Mouse (Mus musculus) liver, embryonic 12.5 days (tissue): ENCODE data around the gene Cd59b. TPM values are rescaled to one million over a fixed set of nuclear protein-coding genes. Genes with fewer than 3 reads are reported as not detected.
"Not testable (repeated sequence)": the region's sequence is repeated elsewhere in the genome, so short reads cannot be mapped to it uniquely, and the experiment has no call there.

Experiments used
- ATAC-seq: fragments of 200-750 bp; cut with Nextera tagmentation; 2 replicates; pipeline ENCODE4 v1.8.0; 2017; ENCODE audit warnings: moderate number of reproducible peaks, mild to moderate bottlenecking, moderate library complexity
- H3K27ac ChIP-seq: fragments of 300-500 bp; sonication (generic); 2 replicates; pipeline ENCODE4 v1.5.1; 2016; ENCODE audit warnings: mild to moderate bottlenecking
- H3K27me3 ChIP-seq: fragments of 300-500 bp; sonication (generic); replicated peaks from 2 replicates; pipeline ENCODE4 v1.6.1; 2016; ENCODE audit warnings: mild to moderate bottlenecking, moderate library complexity
- H3K36me3 ChIP-seq: fragments of 300-500 bp; sonication (generic); 2 replicates; pipeline ENCODE4 v1.6.1; 2016; ENCODE audit warnings: mild to moderate bottlenecking, moderate library complexity
- H3K4me1 ChIP-seq: fragments of 300-500 bp; sonication (generic); 2 replicates; pipeline ENCODE4 v1.6.1; 2016
- H3K4me2 ChIP-seq: fragments of 300-500 bp; sonication (generic); 2 replicates; pipeline ENCODE4 v1.6.1; 2016; ENCODE audit warnings: mild to moderate bottlenecking, moderate library complexity
- H3K4me3 ChIP-seq: fragments of 300-500 bp; sonication (generic); 2 replicates; pipeline ENCODE4 v1.5.1; 2016; ENCODE audit warnings: mild to moderate bottlenecking, moderate library complexity
- H3K9ac ChIP-seq: fragments of 300-500 bp; sonication (generic); 2 replicates; pipeline ENCODE4 v1.6.1; 2016; ENCODE audit warnings: mild to moderate bottlenecking, moderate library complexity
- H3K9me3 ChIP-seq: fragments of 300-500 bp; sonication (generic); replicated peaks from 2 replicates; pipeline ENCODE4 v1.6.1; 2016; ENCODE audit warnings: mild to moderate bottlenecking, moderate library complexity
- WGBS: fragments of 180-500 bp; shearing (Covaris S2); methylation state at CpG from one replicate; pipeline ENCODE4 v1.1.7; 2016; ENCODE audit not compliant: insufficient replicate concordance; 5-methylcytosine and 5-hydroxymethylcytosine counted together
- polyA plus RNA-seq: library from polyadenylated mRNA; unstranded; fragments of >200 nt; fragmentation: Nextera tagmentation; extraction: Ambion mirVana; gene quantifications from 2 replicates; pipeline ENCODE4 v1.2.1, GENCODE M21; 2016

Gene Cd59b
- polyA plus RNA-seq, 1 experiment from 2014 or later = 10.4 TPM

- WGBS = 48% methylated on average over 7 of the region's 7 CpGs
- not testable (repeated sequence) for H3K9ac ChIP-seq, H3K27me3 ChIP-seq, H3K9me3 ChIP-seq, H3K4me3 ChIP-seq, ATAC-seq, H3K36me3 ChIP-seq
- Histone ChIP-seq H3K4me1 (peaks cover 57% of the 10 kb centered on the region), H3K27ac (peak within 1 kb of the TSS; percentile 49; the same call in 1 of the 2 replicates), H3K4me2 (peak within 1 kb of the TSS; percentile 77; the same call in 1 of the 2 replicates)
Measured at GRCm38 (mm10) chr2:104068450-104068849, 1.2 kb upstream of the Cd59b start, which contains the start of gene Gm10799. TSS of gene Gm10799 (minus strand) at chr2:104068550.

GRCm38 (mm10) chr2:104078285-104078684 is 8.6 kb downstream of the Cd59b start:
- not testable (repeated sequence) for H3K27me3 ChIP-seq, H3K36me3 ChIP-seq, H3K9me3 ChIP-seq
- H3K4me3 ChIP-seq = peak overlapping the region; percentile 14; the same call in 1 of the 2 replicates
- peaks cover 52% of the 10 kb centered on the region for H3K4me1 ChIP-seq
- peak overlapping the region; percentile 46 for H3K9ac ChIP-seq
- 8% methylated on average over 5 of the region's 5 CpGs for WGBS
- peak; percentile 99 for ATAC-seq
- peak overlapping the region; percentile 87 for H3K27ac ChIP-seq
- peak overlapping the region; percentile 52 for H3K4me2 ChIP-seq

- not testable (repeated sequence) for H3K27me3 ChIP-seq, H3K9ac ChIP-seq, H3K27ac ChIP-seq, H3K36me3 ChIP-seq, H3K4me2 ChIP-seq, H3K9me3 ChIP-seq, ATAC-seq, H3K4me3 ChIP-seq
- no CpG with 5 or more reads among the region's 1 CpGs for WGBS
- H3K4me1 ChIP-seq = peaks cover 65% of the 10 kb centered on the region
Measured at GRCm38 (mm10) chr2:104081436-104082050, 11.9 kb downstream of the Cd59b start.

DNA sequence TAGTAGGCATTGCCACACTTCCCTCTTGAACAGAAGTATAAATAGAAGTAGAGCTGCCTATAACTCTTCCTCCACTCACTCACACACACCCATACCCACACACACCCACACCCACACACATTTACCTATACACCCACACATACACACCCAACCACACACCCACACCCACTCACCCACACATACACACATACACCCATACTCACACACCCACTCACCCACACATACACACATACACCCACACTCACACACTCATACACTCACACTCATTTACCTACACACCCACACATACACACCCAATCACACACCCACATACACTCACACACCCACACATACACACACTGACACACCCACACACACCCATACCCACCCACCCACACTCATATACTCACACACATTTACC is 12.8 kb downstream of the Cd59b start:
- peaks cover 65% of the 10 kb centered on the region for H3K4me1 ChIP-seq

DNA sequence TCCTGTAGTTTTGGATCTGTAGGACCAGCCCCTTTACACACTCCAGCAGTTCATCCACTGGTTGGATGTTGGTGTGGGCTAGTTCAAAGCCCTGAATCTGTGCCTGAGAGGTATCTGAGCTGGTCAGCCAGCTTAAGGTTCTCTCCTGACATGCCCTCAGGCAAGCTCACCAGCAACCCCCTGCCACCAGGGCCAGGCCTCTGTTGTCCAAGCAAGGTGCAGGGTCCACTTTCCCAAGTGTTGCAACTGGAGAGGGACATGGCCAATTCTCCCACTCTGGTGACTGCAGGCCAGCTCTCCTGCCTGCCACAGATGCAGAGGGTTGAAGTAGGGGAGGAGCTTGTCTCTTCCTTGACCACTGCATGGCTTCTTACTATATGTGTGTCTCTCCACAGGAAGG is 14.4 kb downstream of the Cd59b start:
- ATAC-seq = peak; percentile 13; the same call in 1 of the 2 replicates

More for the DNA sequence above, 12.8 kb downstream of the Cd59b start:
- H3K9me3 ChIP-seq = no peaks in the 10 kb centered on the region
- H3K36me3 ChIP-seq = peaks cover 7% of the 10 kb centered on the region
- ATAC-seq = no peak
- no peaks in the 10 kb centered on the region for H3K27me3 ChIP-seq
- no peak overlapping the region for H3K9ac ChIP-seq
- peak overlapping the region; percentile 54 for H3K27ac ChIP-seq
- H3K4me3 ChIP-seq = no peak overlapping the region
- H3K4me2 ChIP-seq = no peak overlapping the region

DNA sequence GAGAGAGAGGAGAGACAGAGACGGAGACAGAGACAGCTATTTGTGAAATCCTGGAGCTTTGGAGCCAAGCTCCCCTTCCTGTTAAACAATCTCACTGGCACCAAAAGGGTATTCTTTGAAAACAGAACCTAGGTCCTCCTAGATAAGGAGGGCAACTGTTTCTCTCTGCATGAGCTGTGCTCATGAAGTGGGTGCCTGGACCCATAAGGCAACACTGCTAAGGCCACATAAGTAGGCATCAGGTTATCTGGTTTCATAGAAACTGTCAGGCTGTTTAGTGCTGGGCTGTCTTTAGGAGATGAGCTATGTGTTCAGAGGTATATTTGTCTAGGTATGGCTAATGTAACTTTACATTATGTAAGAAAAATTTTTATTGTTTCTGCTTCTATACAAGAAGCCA is 17.9 kb downstream of the Cd59b start:
- H3K27me3 ChIP-seq, H3K9ac ChIP-seq, H3K9me3 ChIP-seq, H3K36me3 ChIP-seq, H3K4me3 ChIP-seq: not testable (repeated sequence)
- Histone ChIP-seq H3K4me1 (peaks cover 49% of the 10 kb centered on the region), H3K4me2 (0 out of 2 replicates have a peak overlapping the region, but pooled peaks have one; percentile 14), H3K27ac (peak overlapping the region; percentile 73)
- peak; percentile 90 for ATAC-seq
- WGBS = 15% methylated on average over 1 of the region's 1 CpGs

More for the DNA sequence above, 14.4 kb downstream of the Cd59b start:
- H3K4me2 ChIP-seq, H3K9me3 ChIP-seq, H3K36me3 ChIP-seq, H3K4me3 ChIP-seq, H3K9ac ChIP-seq, H3K27me3 ChIP-seq: not testable (repeated sequence)
- peaks cover 53% of the 10 kb centered on the region for H3K4me1 ChIP-seq
- H3K27ac ChIP-seq = peak overlapping the region; percentile 66; the same call in 1 of the 2 replicates

GRCm38 (mm10) chr2:104093305-104093704 is 23.7 kb downstream of the Cd59b start:
- Histone ChIP-seq H3K27me3 (no peaks in the 10 kb centered on the region), H3K36me3 (no peaks in the 10 kb centered on the region), H3K9ac (no peak overlapping the region), H3K9me3 (no peaks in the 10 kb centered on the region), H3K4me3 (no peak overlapping the region), H3K27ac (no peak overlapping the region), H3K4me2 (no peak overlapping the region), H3K4me1 (peaks cover 60% of the 10 kb centered on the region)
- WGBS = 69% methylated on average over 2 of the region's 2 CpGs
- ATAC-seq = no peak

GRCm38 (mm10) chr2:104095741-104096213 is 26.1 kb downstream of the Cd59b start, which contains the start of gene Cd59a:
TSS of gene Cd59a (plus strand) at chr2:104095801.
- Histone ChIP-seq H3K4me1 (peaks cover 81% of the 10 kb centered on the region), H3K27ac (peak within 1 kb of the TSS; percentile 97), H3K4me3 (peak within 1 kb of the TSS; percentile 76), H3K27me3 (no peaks in the 10 kb centered on the region), H3K9me3 (no peaks in the 10 kb centered on the region), H3K36me3 (no peaks in the 10 kb centered on the region), H3K4me2 (peak within 1 kb of the TSS; percentile 83), H3K9ac (peak within 1 kb of the TSS; percentile 86)
- ATAC-seq = peak; percentile 83
- 3% methylated on average over 15 of the region's 15 CpGs for WGBS

- Histone ChIP-seq H3K9ac (peak overlapping the region; percentile 86), H3K4me3 (peak overlapping the region; percentile 76), H3K4me2 (peak overlapping the region; percentile 83), H3K27ac (peak overlapping the region; percentile 97), H3K4me1 (peaks cover 83% of the 10 kb centered on the region), H3K27me3 (no peaks in the 10 kb centered on the region), H3K36me3 (no peaks in the 10 kb centered on the region), H3K9me3 (no peaks in the 10 kb centered on the region)
- 30% methylated on average over 10 of the region's 10 CpGs for WGBS
- ATAC-seq = no peak
Measured at GRCm38 (mm10) chr2:104096256-104096655, 26.6 kb downstream of the Cd59b start.

GRCm38 (mm10) chr2:104096796-104097195 is 27.1 kb downstream of the Cd59b start:
- not testable (repeated sequence) for H3K9me3 ChIP-seq, ATAC-seq, H3K27me3 ChIP-seq, H3K36me3 ChIP-seq
- peak overlapping the region; percentile 97 for H3K27ac ChIP-seq
- H3K9ac ChIP-seq = peak overlapping the region; percentile 86
- WGBS = 72% methylated on average over 1 of the region's 1 CpGs
- H3K4me3 ChIP-seq = peak overlapping the region; percentile 76
- H3K4me1 ChIP-seq = peaks cover 80% of the 10 kb centered on the region
- peak overlapping the region; percentile 83 for H3K4me2 ChIP-seq

DNA sequence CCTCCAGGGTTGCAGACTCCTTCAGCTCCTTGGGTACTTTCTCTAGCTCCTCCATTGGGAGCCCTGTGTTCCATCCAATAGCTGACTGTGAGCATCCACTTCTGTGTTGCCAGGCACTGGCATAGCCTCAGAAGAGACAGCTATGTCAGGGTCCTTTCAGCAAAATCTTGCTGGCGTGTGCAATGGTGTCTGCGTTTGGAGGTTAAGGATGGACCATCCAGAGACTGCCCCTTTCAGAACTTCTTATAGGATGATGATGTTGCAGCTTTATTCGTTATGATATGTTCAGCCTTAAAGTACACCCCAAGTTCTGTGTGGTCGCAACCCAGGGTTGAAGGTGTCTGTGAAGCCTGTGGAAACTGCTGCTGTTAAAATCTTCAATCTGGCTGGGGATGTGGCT is 27.7 kb downstream of the Cd59b start:
- not testable (repeated sequence) for H3K27me3 ChIP-seq, H3K9me3 ChIP-seq, H3K36me3 ChIP-seq, ATAC-seq
- H3K4me2 ChIP-seq = peak overlapping the region; percentile 83
- WGBS = 89% methylated on average over 4 of the region's 4 CpGs
- peak overlapping the region; percentile 86 for H3K9ac ChIP-seq
- peaks cover 78% of the 10 kb centered on the region for H3K4me1 ChIP-seq
- H3K27ac ChIP-seq = peak overlapping the region; percentile 97
- H3K4me3 ChIP-seq = peak overlapping the region; percentile 76

- H3K4me2 ChIP-seq = peak overlapping the region; percentile 83
- H3K9ac ChIP-seq = peak overlapping the region; percentile 62
- 0 out of 2 replicates have a peak, but pooled peaks cover 10% of the 10 kb centered on the region for H3K36me3 ChIP-seq
- H3K27ac ChIP-seq = peak overlapping the region; percentile 97
- peak; percentile 91 for ATAC-seq
- H3K4me1 ChIP-seq = peaks cover 83% of the 10 kb centered on the region
- H3K9me3 ChIP-seq = no peaks in the 10 kb centered on the region
- H3K27me3 ChIP-seq = no peaks in the 10 kb centered on the region
- peak overlapping the region; percentile 76 for H3K4me3 ChIP-seq
- 3% methylated on average over 3 of the region's 3 CpGs for WGBS
Measured at GRCm38 (mm10) chr2:104098529-104099230, 29.0 kb downstream of the Cd59b start.
